Mouse (Mus musculus): ENCODE data around the gene Tubb2a. TPM values are rescaled to one million over a fixed set of nuclear protein-coding genes. Genes with fewer than 3 reads are reported as not detected.

Gene Tubb2a
- polyA plus RNA-seq, 1 experiment from 2014 or later, result 192 TPM

DNA sequence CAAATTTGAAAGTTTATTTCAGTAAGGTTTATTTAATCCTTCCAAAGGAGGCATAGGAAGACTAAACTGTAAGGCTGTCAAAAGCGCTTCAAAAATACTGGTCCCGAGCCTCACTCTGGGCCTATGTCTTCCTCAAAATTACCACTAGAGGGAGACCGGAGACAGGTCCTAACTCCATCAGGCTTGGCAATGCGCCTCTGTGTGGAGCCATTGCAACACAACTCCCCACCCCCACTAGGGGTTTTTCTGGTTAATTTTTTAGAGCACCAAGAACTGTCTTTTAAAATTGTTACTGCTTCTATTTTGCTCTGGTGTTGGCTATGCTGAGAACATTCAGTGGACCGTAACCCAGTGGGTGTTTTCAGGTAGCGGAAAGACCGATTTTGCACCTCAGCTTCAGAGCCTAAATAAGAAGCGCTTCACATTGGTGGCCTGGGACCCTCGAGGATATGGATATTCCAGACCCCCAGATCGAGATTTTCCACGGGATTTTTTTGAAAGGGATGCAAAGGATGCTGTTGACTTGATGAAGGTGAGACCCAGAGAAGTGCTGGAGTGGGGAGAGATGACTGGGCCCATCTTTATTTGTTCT, 31.3 kb downstream of the Tubb2a start:
- peak; percentile 78; the same call in 1 of the 2 replicates for ATAC-seq (ENCODE audit: insufficient read depth, low FRiP score, low read depth)
- H3K4me3 ChIP-seq (replicated peaks), result no peak overlapping the region

DNA sequence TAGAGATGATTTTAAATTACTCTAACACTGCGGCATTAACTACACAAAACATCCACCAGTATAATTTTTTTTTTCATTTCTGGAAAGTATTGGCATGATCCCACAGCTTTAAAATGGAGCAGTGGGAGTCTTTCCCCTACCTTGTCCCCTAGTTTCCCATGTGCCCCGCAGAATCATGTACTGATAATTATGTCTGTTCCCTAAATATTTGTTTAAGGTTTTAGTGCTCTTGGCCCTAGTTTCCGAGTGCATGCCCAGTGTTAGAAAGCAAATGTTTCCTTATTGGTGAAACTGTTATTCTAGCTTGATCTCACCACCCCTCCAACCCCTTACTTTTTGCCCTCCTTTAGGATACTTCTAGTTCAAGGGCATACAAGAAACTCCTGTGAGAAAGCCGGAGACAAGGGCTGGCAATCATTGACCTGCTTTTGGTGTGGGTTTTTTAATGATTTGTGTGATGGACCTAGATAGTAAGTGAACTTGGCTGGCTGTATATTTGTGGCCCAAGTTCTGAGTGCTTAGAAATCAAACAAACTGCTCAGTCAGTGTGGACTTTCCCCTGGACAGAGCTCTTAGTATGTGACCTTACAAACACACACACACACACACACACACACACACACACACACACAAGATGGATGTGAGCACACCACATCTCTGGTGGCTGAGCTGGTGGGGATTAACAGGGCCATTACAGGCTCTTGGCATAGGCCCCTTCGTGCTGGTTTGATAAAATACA, 32.1 kb downstream of the Tubb2a start:
- Histone ChIP-seq H3K4me2 (no peak overlapping the region), H3K4me3 (replicated peaks) (no peak overlapping the region), H3K27me3 (replicated peaks) (no peaks in the 10 kb centered on the region), H3K4me1 (no peaks in the 10 kb centered on the region), H3K9me3 (no peaks in the 10 kb centered on the region), H3K27ac (no peak overlapping the region), H3K36me3 (no peaks in the 10 kb centered on the region), H3K9ac (no peak overlapping the region)
- WGBS, result 47% methylated on average over 5 of the region's 5 CpGs
- no peak; the same call in 1 of the 2 replicates for ATAC-seq (ENCODE audit: insufficient read depth, low FRiP score, low read depth)

More for the DNA sequence above, 31.3 kb downstream of the Tubb2a start:
- no peaks in the 10 kb centered on the region for H3K9me3 ChIP-seq
- no peak overlapping the region for H3K27ac ChIP-seq
- H3K27me3 ChIP-seq (replicated peaks), result no peaks in the 10 kb centered on the region
- H3K4me1 ChIP-seq, result no peaks in the 10 kb centered on the region
- H3K36me3 ChIP-seq, result no peaks in the 10 kb centered on the region
- no peak overlapping the region for H3K9ac ChIP-seq
- WGBS, result 44% methylated on average over 11 of the region's 11 CpGs
- no peak overlapping the region for H3K4me2 ChIP-seq

DNA sequence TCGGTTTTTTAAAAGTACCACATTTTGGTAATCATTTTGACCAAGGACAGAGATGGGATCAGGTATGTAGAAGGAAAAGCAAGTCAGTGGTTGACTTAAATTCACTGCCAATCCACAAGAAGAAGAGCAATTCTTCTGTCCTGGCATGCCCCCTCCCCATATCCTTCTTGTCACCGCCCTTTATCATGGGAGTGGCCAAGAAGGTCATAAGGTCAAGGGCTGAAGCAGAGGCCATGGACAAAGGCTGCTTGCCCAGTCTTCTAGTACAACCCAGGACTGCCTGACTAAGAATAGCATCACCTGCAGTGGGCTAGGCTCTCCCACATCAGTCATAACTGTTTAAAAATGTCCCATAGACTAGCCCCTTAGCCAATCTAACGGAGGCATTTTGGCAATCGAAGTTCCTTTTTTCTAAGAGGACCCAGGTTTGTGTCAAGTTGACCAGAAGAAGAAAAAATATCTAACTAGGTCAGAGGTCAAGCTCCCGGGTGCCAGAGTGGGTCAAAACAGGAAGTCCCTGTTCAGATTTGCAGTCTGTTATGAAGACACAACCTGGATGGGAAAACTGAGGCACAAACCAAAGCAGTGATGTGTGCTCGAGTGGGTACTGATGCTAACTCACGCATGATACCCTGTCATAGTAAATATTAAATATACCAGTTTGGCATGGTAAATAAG, 34.0 kb downstream of the Tubb2a start:
- Histone ChIP-seq H3K4me3 (replicated peaks) (no peak overlapping the region), H3K4me2 (no peak overlapping the region), H3K9ac (no peak overlapping the region), H3K27me3 (replicated peaks) (no peaks in the 10 kb centered on the region), H3K4me1 (peaks cover 3% of the 10 kb centered on the region; the same call in 1 of the 2 replicates), H3K27ac (no peak overlapping the region), H3K9me3 (no peaks in the 10 kb centered on the region), H3K36me3 (no peaks in the 10 kb centered on the region)
- ATAC-seq (ENCODE audit: insufficient read depth, low FRiP score, low read depth), result no peak
- 67% methylated on average over 7 of the region's 7 CpGs for WGBS

DNA sequence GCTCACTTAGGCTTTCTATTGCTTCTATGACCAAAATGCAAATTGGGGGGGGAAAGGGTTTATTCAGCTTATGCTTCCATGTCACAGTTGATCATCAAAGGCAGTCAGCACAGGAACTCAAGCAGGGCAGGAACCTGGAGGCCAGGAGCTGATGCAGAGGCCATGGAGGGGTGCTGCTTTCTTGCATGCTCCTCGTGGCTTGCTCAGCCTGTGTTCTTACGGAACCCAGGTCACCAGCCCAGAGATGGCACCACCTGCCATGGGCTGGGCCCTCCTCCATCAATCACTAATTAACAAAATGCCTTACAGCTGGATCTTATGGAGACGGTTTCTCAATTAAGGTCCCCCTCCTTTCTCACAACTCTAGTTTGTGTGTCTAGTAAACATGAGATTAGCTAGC, 37.7 kb downstream of the Tubb2a start:
- 94% methylated on average over 3 of the region's 3 CpGs for WGBS

GRCm38 (mm10) chr13:34038901-34039341, 38.9 kb downstream of the Tubb2a start:
- no peak for ATAC-seq (ENCODE audit: insufficient read depth, low FRiP score, low read depth)

More for the DNA sequence above, 37.7 kb downstream of the Tubb2a start:
- Histone ChIP-seq H3K27me3 (replicated peaks) (no peaks in the 10 kb centered on the region), H3K9ac (no peak overlapping the region), H3K36me3 (no peaks in the 10 kb centered on the region), H3K4me1 (peaks cover 10% of the 10 kb centered on the region; the same call in 1 of the 2 replicates), H3K9me3 (no peaks in the 10 kb centered on the region), H3K27ac (no peak overlapping the region), H3K4me3 (replicated peaks) (no peak overlapping the region), H3K4me2 (no peak overlapping the region)
- no peak for ATAC-seq (ENCODE audit: insufficient read depth, low FRiP score, low read depth)

GRCm38 (mm10) chr13:34038056-34038432, 39.8 kb downstream of the Tubb2a start:
- 43% methylated on average over 5 of the region's 5 CpGs for WGBS
- H3K27me3 ChIP-seq (replicated peaks), result no peaks in the 10 kb centered on the region
- H3K36me3 ChIP-seq, result no peaks in the 10 kb centered on the region
- H3K27ac ChIP-seq, result peak overlapping the region; percentile 86; the same call in 1 of the 2 replicates
- 0 out of 2 replicates have a peak, but pooled peaks have one; percentile 8 for ATAC-seq (ENCODE audit: insufficient read depth, low FRiP score, low read depth)
- no peaks in the 10 kb centered on the region for H3K9me3 ChIP-seq
- peak overlapping the region; percentile 73 for H3K4me2 ChIP-seq
- H3K4me1 ChIP-seq, result peaks cover 10% of the 10 kb centered on the region; the same call in 1 of the 2 replicates
- peak overlapping the region; percentile 76 for H3K9ac ChIP-seq
- peak overlapping the region; percentile 69 for H3K4me3 ChIP-seq (replicated peaks)

More at GRCm38 (mm10) chr13:34038901-34039341, 38.9 kb downstream of the Tubb2a start:
- Histone ChIP-seq H3K27ac (no peak overlapping the region), H3K27me3 (replicated peaks) (no peaks in the 10 kb centered on the region), H3K4me3 (replicated peaks) (peak overlapping the region; percentile 8; the same call in 1 of the 2 replicates), H3K4me1 (peaks cover 10% of the 10 kb centered on the region; the same call in 1 of the 2 replicates), H3K36me3 (no peaks in the 10 kb centered on the region), H3K4me2 (peak overlapping the region; percentile 73), H3K9me3 (no peaks in the 10 kb centered on the region), H3K9ac (no peak overlapping the region)
- WGBS, result 36% methylated on average over 8 of the region's 8 CpGs

GRCm38 (mm10) chr13:34037172-34038055, 40.4 kb downstream of the Tubb2a start, which contains the start of gene Bphl:
TSS of gene Bphl (plus strand) at chr13:34037597.
- Histone ChIP-seq H3K4me1 (peaks cover 10% of the 10 kb centered on the region; the same call in 1 of the 2 replicates), H3K27me3 (replicated peaks) (no peaks in the 10 kb centered on the region), H3K4me3 (replicated peaks) (peak within 1 kb of the TSS; percentile 69), H3K4me2 (peak within 1 kb of the TSS; percentile 73), H3K9ac (peak within 1 kb of the TSS; percentile 76), H3K36me3 (no peaks in the 10 kb centered on the region), H3K9me3 (no peaks in the 10 kb centered on the region), H3K27ac (peak within 1 kb of the TSS; percentile 86)
- ATAC-seq (ENCODE audit: insufficient read depth, low FRiP score, low read depth), result peak; percentile 90
- WGBS, result under 1% methylated on average over 37 of the region's 37 CpGs

- 71% methylated on average over 5 of the region's 5 CpGs for WGBS
- Histone ChIP-seq H3K36me3 (no peaks in the 10 kb centered on the region), H3K4me3 (replicated peaks) (no peak overlapping the region), H3K27me3 (replicated peaks) (no peaks in the 10 kb centered on the region), H3K4me1 (peaks cover 10% of the 10 kb centered on the region; the same call in 1 of the 2 replicates), H3K9me3 (no peaks in the 10 kb centered on the region), H3K4me2 (no peak overlapping the region), H3K9ac (no peak overlapping the region), H3K27ac (peak overlapping the region; percentile 86; the same call in 1 of the 2 replicates)
- no peak for ATAC-seq (ENCODE audit: insufficient read depth, low FRiP score, low read depth)
Observed at GRCm38 (mm10) chr13:34036726-34037125, 41.1 kb downstream of the Tubb2a start.

DNA sequence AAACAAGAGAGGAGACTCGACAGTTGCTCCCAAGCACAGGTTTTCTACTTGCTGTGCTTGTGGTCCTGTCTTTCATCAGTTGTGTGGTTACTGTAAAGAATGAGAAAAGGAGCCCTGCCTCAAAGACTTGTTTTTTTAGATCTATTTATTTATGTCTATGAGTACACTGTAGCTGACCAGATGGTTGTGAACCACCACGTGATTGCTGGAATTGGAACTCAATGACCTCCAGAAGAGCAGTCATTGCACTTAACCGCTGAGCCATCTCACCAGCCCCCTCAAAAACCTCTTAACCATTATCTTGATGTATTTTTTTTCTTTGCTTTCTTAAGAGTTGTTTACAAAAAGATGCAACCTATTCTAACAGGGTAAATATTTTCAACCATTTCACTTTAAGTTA, 42.4 kb downstream of the Tubb2a start:
- H3K4me2 ChIP-seq, result no peak overlapping the region
- no peak overlapping the region for H3K9ac ChIP-seq
- no peak overlapping the region for H3K27ac ChIP-seq
- H3K9me3 ChIP-seq, result no peaks in the 10 kb centered on the region
- no peaks in the 10 kb centered on the region for H3K27me3 ChIP-seq (replicated peaks)
- no peak overlapping the region for H3K4me3 ChIP-seq (replicated peaks)
- peaks cover 10% of the 10 kb centered on the region; the same call in 1 of the 2 replicates for H3K4me1 ChIP-seq
- WGBS, result 73% methylated on average over 3 of the region's 3 CpGs
- H3K36me3 ChIP-seq, result 0 out of 2 replicates have a peak, but pooled peaks cover 5% of the 10 kb centered on the region
- ATAC-seq (ENCODE audit: insufficient read depth, low FRiP score, low read depth), result no peak

GRCm38 (mm10) chr13:34032041-34032440, 45.8 kb downstream of the Tubb2a start:
- no peak overlapping the region for H3K9ac ChIP-seq
- no peak overlapping the region for H3K4me2 ChIP-seq
- no peaks in the 10 kb centered on the region for H3K9me3 ChIP-seq
- H3K4me3 ChIP-seq (replicated peaks), result no peak overlapping the region
- no peak overlapping the region for H3K27ac ChIP-seq
- 70% methylated on average over 2 of the region's 2 CpGs for WGBS
- ATAC-seq (ENCODE audit: insufficient read depth, low FRiP score, low read depth), result no peak
- peaks cover 14% of the 10 kb centered on the region for H3K36me3 ChIP-seq
- no peaks in the 10 kb centered on the region for H3K27me3 ChIP-seq (replicated peaks)
- H3K4me1 ChIP-seq, result peaks cover 1% of the 10 kb centered on the region; the same call in 1 of the 2 replicates
